Mouse (Mus musculus): Measurements from ENCODE around the gene Srd5a2.

DNA sequence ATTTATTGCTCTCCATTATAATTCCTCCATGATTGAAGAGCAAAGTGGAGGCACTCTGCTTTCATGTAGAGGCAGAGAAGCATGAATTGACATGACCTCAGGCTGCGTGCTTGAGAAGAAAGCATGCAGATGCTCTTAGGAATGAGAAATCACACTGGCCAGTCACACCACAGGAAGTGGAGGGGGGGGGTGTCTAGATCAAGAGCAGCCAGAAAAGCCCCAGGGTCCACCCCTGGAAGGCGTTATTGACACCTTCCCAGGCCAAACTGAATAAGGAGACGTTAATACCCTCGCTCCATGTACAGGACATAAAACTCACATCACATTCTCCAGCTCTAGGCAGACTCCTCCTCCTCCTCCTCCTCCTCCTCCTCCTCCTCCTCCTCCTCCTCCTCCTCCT is 63.2 kb downstream of the Srd5a2 start:
- TF ChIP-seq GATA1 (IDR thresholded peaks at IDR 0.05; ENCODE audit: low read length) (no peak), TAL1 (IDR thresholded peaks at IDR 0.05; ENCODE audit: low read length) (no peak)
